Mouse (Mus musculus): Measurements from ENCODE around the gene Gm44790. TPM values are rescaled to one million over a fixed set of nuclear protein-coding genes. Genes with fewer than 3 reads are reported as not detected.
A peak's percentile ranks its signal among the peaks of the same experiment; 100 is the strongest.
"Not testable (repeated sequence)": the region's sequence is repeated elsewhere in the genome, so short reads cannot be mapped to it uniquely, and the experiment has no call there.

Gm44790 gene
- polyA plus RNA-seq, 1 experiment from 2014 or later, result not detected

- Histone ChIP-seq H3K27me3 (replicated peaks) (no peaks in the 10 kb centered on the region), H3K9ac (no peak overlapping the region), H3K9me3 (no peaks in the 10 kb centered on the region), H3K27ac (replicated peaks) (peak overlapping the region; percentile 88), H3K4me1 (peaks cover 92% of the 10 kb centered on the region), H3K36me3 (0 out of 2 replicates have a peak, but pooled peaks cover 2% of the 10 kb centered on the region), H3K4me2 (no peak overlapping the region), H3K4me3 (no peak overlapping the region)
- ATAC-seq (ENCODE audit: extremely low read depth, insufficient number of reproducible peaks, low FRiP score, low TSS enrichment), result no peak
- 63% methylated on average over 5 of the region's 5 CpGs for WGBS
Observed at GRCm38 (mm10) chr6:86476931-86477330, 50.5 kb downstream of the Gm44790 start.

- WGBS, result 51% methylated on average over 3 of the region's 3 CpGs
- Histone ChIP-seq H3K4me2 (no peak overlapping the region), H3K27me3 (replicated peaks) (no peaks in the 10 kb centered on the region), H3K36me3 (0 out of 2 replicates have a peak, but pooled peaks cover 2% of the 10 kb centered on the region), H3K27ac (replicated peaks) (peak overlapping the region; percentile 88), H3K4me1 (peaks cover 78% of the 10 kb centered on the region), H3K4me3 (no peak overlapping the region), H3K9ac (peak overlapping the region; percentile 1; the same call in 1 of the 2 replicates), H3K9me3 (no peaks in the 10 kb centered on the region)
- no peak for ATAC-seq (ENCODE audit: extremely low read depth, insufficient number of reproducible peaks, low FRiP score, low TSS enrichment)
Observed at GRCm38 (mm10) chr6:86479311-86479710, 52.9 kb downstream of the Gm44790 start.

- no peaks in the 10 kb centered on the region for H3K27me3 ChIP-seq (replicated peaks)
- no peaks in the 10 kb centered on the region for H3K9me3 ChIP-seq
- H3K36me3 ChIP-seq, result 0 out of 2 replicates have a peak, but pooled peaks cover 1% of the 10 kb centered on the region
- H3K9ac ChIP-seq, result peak overlapping the region; percentile 73; the same call in 1 of the 2 replicates
- ATAC-seq (ENCODE audit: extremely low read depth, insufficient number of reproducible peaks, low FRiP score, low TSS enrichment), result no peak
- no peak overlapping the region for H3K4me3 ChIP-seq
- H3K4me2 ChIP-seq, result peak overlapping the region; percentile 59
- H3K27ac ChIP-seq (replicated peaks), result peak overlapping the region; percentile 88
- H3K4me1 ChIP-seq, result peaks cover 78% of the 10 kb centered on the region
Observed at GRCm38 (mm10) chr6:86479816-86480188, 53.3 kb downstream of the Gm44790 start.

GRCm38 (mm10) chr6:86480189-86480831 is 53.9 kb downstream of the Gm44790 start:
- Histone ChIP-seq H3K4me2 (peak overlapping the region; percentile 59), H3K36me3 (no peaks in the 10 kb centered on the region), H3K9ac (peak overlapping the region; percentile 73), H3K27ac (replicated peaks) (peak overlapping the region; percentile 88), H3K4me1 (peaks cover 73% of the 10 kb centered on the region), H3K9me3 (no peaks in the 10 kb centered on the region), H3K4me3 (peak overlapping the region; percentile 14), H3K27me3 (replicated peaks) (no peaks in the 10 kb centered on the region)
- no peak for ATAC-seq (ENCODE audit: extremely low read depth, insufficient number of reproducible peaks, low FRiP score, low TSS enrichment)
- WGBS, result 28% methylated on average over 9 of the region's 9 CpGs

- ATAC-seq (ENCODE audit: extremely low read depth, insufficient number of reproducible peaks, low FRiP score, low TSS enrichment), result no peak
Observed at GRCm38 (mm10) chr6:86481871-86482270, 55.4 kb downstream of the Gm44790 start.

GRCm38 (mm10) chr6:86485943-86486640 is 59.6 kb downstream of the Gm44790 start:
- WGBS, result 77% methylated on average over 7 of the region's 7 CpGs
- Histone ChIP-seq H3K4me3 (no peak overlapping the region), H3K4me1 (peaks cover 37% of the 10 kb centered on the region), H3K27ac (replicated peaks) (peak overlapping the region; percentile 98; the same call in 1 of the 2 replicates), H3K9ac (no peak overlapping the region), H3K9me3 (no peaks in the 10 kb centered on the region), H3K36me3 (no peaks in the 10 kb centered on the region), H3K4me2 (no peak overlapping the region), H3K27me3 (replicated peaks) (no peaks in the 10 kb centered on the region)
- ATAC-seq (ENCODE audit: extremely low read depth, insufficient number of reproducible peaks, low FRiP score, low TSS enrichment), result no peak

More at GRCm38 (mm10) chr6:86481871-86482270, 55.4 kb downstream of the Gm44790 start:
- 75% methylated on average over 5 of the region's 5 CpGs for WGBS
- Histone ChIP-seq H3K9ac (no peak overlapping the region), H3K27ac (replicated peaks) (0 out of 2 replicates have a peak overlapping the region, but pooled peaks have one; percentile 88), H3K4me1 (peaks cover 62% of the 10 kb centered on the region), H3K36me3 (no peaks in the 10 kb centered on the region), H3K9me3 (no peaks in the 10 kb centered on the region), H3K4me2 (no peak overlapping the region), H3K4me3 (no peak overlapping the region), H3K27me3 (replicated peaks) (no peaks in the 10 kb centered on the region)

GRCm38 (mm10) chr6:86487358-86488148 is 61.1 kb downstream of the Gm44790 start:
- H3K27ac ChIP-seq (replicated peaks), result peak overlapping the region; percentile 98
- ATAC-seq (ENCODE audit: extremely low read depth, insufficient number of reproducible peaks, low FRiP score, low TSS enrichment), result peak; percentile 70; the same call in 1 of the 2 replicates

GRCm38 (mm10) chr6:86488149-86488485 is 61.7 kb downstream of the Gm44790 start:
- Histone ChIP-seq H3K9ac (peak overlapping the region; percentile 79), H3K4me1 (peaks cover 28% of the 10 kb centered on the region), H3K36me3 (no peaks in the 10 kb centered on the region), H3K27ac (replicated peaks) (peak overlapping the region; percentile 98), H3K4me2 (peak overlapping the region; percentile 63), H3K27me3 (replicated peaks) (no peaks in the 10 kb centered on the region), H3K4me3 (peak overlapping the region; percentile 28; the same call in 1 of the 2 replicates), H3K9me3 (no peaks in the 10 kb centered on the region)
- 27% methylated on average over 3 of the region's 3 CpGs for WGBS
- no peak for ATAC-seq (ENCODE audit: extremely low read depth, insufficient number of reproducible peaks, low FRiP score, low TSS enrichment)

More at GRCm38 (mm10) chr6:86487358-86488148, 61.1 kb downstream of the Gm44790 start:
- Histone ChIP-seq H3K9me3 (no peaks in the 10 kb centered on the region), H3K27me3 (replicated peaks) (no peaks in the 10 kb centered on the region), H3K4me3 (peak overlapping the region; percentile 28), H3K36me3 (no peaks in the 10 kb centered on the region), H3K9ac (peak overlapping the region; percentile 79), H3K4me1 (peaks cover 28% of the 10 kb centered on the region), H3K4me2 (peak overlapping the region; percentile 63)
- WGBS, result 10% methylated on average over 24 of the region's 24 CpGs

GRCm38 (mm10) chr6:86489945-86490344 is 63.5 kb downstream of the Gm44790 start:
- 95% methylated on average over 2 of the region's 2 CpGs for WGBS
- H3K27me3 ChIP-seq (replicated peaks), result no peaks in the 10 kb centered on the region

GRCm38 (mm10) chr6:86490413-86490812 is 64.0 kb downstream of the Gm44790 start:
- H3K4me1 ChIP-seq, result peaks cover 29% of the 10 kb centered on the region
- WGBS, result 90% methylated on average over 8 of the region's 8 CpGs
- not testable (repeated sequence) for ATAC-seq (ENCODE audit: extremely low read depth, insufficient number of reproducible peaks, low FRiP score, low TSS enrichment)

More at GRCm38 (mm10) chr6:86489945-86490344, 63.5 kb downstream of the Gm44790 start:
- Histone ChIP-seq H3K4me2 (no peak overlapping the region), H3K27ac (replicated peaks) (no peak overlapping the region), H3K4me3 (no peak overlapping the region), H3K9ac (no peak overlapping the region), H3K9me3 (no peaks in the 10 kb centered on the region), H3K36me3 (no peaks in the 10 kb centered on the region), H3K4me1 (peaks cover 29% of the 10 kb centered on the region)
- ATAC-seq (ENCODE audit: extremely low read depth, insufficient number of reproducible peaks, low FRiP score, low TSS enrichment), result no peak

More at GRCm38 (mm10) chr6:86490413-86490812, 64.0 kb downstream of the Gm44790 start:
- H3K9me3 ChIP-seq; H3K27ac ChIP-seq (replicated peaks); H3K9ac ChIP-seq; H3K4me3 ChIP-seq; H3K4me2 ChIP-seq; H3K27me3 ChIP-seq (replicated peaks); H3K36me3 ChIP-seq: not testable (repeated sequence)

All from heart, embryonic 13.5 days (tissue).